Mouse (Mus musculus): ENCODE results near the gene Phf23.

Gene Phf23

DNA sequence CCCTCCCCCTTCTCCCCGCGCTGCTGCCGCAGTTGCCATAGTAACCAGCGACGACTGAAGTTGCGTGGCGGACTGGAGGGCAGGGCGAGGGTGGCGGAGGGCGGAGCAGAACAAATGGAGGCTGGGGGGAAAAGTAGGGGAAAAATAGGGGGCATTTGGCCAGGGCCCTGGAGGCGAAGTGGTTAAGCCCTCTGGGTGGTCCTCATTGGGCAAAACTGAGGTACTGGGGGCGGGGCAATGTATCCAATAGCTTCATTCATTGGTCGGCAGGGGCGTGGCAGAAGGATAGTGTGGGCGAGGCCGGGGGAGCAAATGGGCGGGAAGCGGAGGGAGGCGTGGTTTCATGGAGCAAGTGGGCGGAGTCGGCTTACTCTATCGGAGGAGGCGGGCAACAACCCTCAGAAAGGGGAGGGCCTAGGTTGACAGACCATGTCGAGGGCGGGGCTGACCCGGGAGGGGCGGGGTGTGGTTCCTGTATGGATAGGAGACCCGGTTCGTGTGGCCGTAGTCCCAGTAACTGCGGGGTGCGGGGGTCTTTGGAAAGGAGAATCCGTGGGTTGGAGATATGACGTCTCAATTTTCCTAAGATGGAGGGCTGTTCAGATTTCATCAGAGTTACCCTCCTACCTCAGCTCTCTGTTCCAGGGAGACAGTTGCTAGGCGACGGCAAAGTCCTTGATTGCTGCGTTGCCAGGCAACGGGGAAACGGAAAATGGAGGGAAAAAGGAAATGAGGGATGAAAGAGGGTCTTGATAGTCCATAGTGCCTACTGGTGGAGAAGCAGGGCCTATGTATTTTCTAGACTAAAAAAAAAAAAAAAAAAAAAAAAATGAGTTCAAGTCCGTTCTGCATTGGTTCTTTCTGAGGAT is 25.9 kb downstream of the Phf23 start:
- DNase-seq (ENCODE audit: low spot score in 2 of 2) = peak; percentile 92

GRCm38 (mm10) chr11:70023481-70024150 is 28.0 kb downstream of the Phf23 start:
- no peak for DNase-seq (ENCODE audit: low spot score in 2 of 2)

DNA sequence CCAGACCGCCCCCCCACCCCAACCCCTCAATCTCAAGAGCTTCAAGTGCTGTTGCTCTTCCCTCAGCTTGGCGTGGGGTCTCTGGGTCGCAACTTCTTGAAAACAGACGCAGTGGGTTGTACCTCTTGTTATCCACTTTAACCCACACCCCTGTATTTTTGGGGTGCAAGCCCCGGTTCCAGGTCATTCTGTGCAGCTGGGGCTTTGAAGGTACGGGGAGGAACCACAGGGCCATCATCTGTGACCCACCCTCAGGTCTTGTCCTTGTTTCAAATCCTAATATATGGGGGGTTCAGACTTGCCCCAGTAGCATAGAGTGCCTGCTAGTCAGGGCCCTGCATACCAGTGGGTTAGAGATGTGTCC is 28.6 kb downstream of the Phf23 start:
- no peak for DNase-seq (ENCODE audit: low spot score in 2 of 2)

DNA sequence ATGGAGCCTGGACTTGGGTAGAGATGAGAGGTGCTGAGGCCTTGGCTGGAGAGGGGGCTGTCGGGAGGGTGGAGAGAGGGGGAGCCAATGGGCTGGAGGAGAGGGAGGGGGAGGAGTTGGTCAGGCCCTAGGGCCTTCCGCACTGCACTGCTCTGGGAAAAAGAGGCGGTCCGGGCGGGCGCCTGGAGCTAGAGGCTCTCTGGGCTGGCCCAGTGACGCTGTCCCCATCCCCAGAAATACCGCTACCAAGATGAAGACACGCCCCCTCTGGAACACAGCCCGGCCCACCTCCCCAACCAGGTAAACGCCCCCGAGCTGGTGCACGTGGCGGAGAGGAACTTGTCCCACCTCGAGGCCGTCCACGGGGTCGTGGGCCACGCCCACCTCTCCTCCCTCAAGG is 31.1 kb downstream of the Phf23 start:
- DNase-seq (ENCODE audit: low spot score in 2 of 2) = no peak

DNA sequence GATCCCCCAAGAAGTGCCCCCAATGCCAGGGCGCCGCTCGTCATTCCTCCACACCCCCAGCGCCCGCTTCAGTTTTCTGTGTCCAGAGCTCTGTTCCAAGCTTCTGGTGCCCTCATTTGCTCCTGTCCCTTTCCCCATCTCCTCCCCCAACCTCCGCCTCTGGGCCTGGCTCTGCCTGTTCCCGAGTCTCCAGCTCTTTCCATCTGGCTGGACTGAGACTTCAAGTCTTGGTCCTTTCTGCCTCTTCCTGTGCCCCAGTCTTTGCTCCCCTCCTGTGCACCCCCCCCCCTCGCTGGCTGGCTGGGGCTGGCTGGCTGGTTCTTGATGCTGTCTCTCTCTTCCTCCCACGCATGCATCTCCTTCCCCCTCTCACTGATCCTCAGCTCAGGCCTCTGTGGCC is 31.8 kb downstream of the Phf23 start:
- peak; percentile 22 to 38 for DNase-seq (ENCODE audit: low spot score in 2 of 2)

DNA sequence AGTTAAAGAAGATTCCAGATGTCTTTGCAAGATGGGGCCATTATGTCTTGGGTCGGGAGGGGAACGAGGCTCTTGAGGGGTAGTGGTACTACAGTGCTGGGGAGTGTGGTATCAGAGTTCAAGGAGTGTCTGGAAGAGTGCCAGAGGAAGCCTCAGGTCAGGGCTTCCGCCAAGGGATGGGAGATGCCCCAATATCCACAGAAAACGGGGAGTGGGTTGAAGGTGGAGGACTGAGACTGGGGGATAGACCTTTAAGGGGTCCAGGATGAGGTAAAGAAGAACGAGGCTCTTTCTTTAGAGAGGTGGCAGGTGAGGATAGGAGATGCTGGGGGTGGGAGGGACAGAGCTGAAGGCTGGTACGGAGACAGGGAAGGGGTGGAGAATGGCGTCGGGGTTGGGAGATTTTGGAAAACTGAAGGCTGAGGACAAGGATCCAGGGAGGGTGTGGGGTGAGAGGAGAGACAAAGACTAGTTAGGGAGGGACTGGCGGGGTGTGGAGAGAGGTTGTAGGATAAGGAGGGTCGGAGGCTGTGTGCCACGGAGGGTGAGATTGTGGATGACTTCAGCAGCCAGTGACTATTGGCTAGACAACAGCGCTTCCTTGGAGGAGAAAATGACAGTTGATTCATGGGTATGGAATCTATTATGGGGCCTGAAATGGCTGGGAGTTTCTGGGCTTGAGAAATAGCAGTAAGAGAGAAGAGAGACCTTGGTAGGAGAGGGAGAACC is 33.0 kb downstream of the Phf23 start:
- DNase-seq (ENCODE audit: low spot score in 2 of 2) = no peak

GRCm38 (mm10) chr11:70029130-70029801 is 33.7 kb downstream of the Phf23 start:
- DNase-seq (ENCODE audit: low spot score in 2 of 2) = peak; percentile 52 to 59

DNA sequence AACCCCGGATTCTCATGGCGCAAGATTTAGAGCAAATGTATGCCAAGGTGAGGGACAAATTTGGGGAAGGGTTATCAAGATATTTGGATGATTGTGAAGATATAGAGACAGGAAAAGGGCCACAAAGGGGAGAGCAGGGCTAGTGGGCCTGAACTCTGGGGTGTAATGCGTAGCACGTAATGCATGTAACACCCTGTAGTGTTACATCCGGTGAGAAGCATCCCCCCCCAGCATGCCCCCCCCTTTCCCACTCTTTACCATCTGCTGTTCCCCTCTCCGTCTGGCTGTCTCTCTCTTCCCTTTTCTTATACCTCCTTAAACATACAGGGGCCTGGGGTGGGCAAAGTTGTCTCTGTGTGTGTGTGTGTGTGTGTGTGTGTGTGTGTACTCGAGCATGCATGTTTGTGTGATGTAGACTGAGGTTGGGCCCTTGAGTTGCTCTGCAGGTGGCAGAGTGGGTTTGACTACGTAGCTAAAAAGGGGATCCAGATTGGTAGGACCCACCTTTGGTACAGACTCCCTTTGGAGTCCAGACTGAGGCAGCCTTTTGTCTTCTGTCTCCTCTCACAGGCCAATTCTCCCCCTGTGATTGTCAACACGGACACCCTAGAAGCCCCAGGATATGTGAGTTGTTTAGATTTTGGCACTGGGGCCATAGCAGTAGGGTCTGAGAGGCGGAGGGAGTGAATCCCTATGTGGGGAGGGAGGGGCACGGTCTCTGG is 34.4 kb downstream of the Phf23 start:
- DNase-seq (ENCODE audit: low spot score in 2 of 2) = no peak

DNA sequence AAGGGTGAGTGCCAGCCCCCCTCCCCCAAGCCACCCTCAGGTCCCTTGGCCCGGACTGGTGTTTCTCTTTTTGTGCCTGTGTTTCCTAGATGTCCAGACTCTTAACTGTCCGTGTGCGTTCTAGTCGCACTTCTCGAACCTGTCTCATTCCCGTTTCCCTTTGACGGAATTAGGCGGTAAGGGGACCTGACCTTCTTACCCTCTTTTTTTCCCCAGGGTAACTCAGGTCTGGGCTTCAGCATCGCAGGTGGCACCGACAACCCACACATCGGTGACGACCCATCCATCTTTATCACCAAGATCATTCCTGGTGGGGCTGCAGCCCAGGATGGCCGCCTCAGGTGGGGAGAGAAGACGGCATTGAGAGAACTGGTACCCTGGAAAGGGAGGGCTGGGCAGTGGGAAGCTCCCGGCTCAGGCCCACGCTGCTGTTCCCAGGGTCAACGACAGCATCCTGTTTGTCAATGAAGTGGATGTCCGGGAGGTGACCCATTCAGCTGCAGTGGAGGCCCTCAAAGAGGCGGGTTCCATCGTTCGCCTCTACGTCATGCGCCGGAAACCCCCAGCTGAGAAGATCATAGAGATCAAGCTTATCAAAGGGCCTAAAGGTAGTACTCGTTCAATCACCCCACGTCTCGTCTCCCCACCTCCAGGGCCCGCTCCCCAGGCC is 35.2 kb downstream of the Phf23 start:
- DNase-seq (ENCODE audit: low spot score in 2 of 2) = no peak

DNA sequence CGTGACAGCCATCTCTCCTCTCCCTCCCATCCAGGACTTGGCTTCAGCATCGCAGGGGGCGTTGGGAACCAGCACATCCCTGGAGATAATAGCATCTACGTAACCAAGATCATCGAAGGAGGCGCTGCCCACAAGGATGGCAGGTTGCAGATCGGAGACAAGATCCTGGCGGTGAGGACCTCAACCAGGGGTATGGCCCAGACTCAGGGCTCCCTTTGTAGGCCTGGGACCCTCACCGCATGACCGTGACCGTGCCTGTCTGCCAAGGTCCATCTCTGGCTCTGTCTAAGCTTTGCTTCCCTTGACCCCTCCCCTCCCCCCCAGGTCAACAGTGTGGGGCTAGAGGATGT is 35.7 kb downstream of the Phf23 start:
- DNase-seq (ENCODE audit: low spot score in 2 of 2) = no peak

DNA sequence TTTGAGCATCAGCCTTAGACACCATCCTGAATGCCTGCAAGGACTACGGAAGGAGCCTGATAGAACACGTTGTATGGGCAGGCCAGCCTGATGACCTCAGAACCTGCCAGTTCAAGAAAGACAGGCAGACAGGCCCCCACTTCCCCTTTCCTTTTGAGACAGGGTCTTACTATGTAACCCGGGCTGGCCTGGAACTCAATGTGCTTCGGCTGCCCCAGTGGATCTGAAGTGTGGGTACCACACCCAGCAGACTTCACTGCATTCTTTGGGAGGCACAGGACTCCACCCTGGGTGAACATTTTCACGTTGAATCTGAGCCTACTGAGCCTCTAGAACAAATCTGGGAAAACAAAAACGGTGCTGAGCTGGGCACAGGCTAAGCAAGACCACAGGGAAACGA is 42.6 kb downstream of the Phf23 start:
- DNase-seq (ENCODE audit: low spot score in 2 of 2) = no peak

DNA sequence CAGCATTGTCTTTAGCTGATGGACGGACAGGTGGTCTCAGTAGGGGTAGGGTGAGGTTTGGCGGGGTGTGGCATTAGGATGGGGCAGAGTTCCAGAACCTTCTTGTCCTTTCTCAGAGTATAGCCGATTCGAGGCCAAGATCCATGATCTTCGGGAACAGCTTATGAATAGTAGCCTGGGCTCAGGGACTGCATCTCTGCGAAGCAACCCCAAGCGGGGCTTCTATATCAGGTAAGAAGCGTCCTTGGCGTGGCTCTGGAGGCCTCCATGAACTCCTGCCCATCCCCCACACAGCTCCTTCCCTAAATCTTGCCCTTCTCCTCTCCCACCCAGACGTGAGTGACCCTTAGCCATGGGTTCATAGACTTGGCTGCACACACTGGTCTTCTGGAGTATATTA is 44.1 kb downstream of the Phf23 start:
- no peak for DNase-seq (ENCODE audit: low spot score in 2 of 2)

DNA sequence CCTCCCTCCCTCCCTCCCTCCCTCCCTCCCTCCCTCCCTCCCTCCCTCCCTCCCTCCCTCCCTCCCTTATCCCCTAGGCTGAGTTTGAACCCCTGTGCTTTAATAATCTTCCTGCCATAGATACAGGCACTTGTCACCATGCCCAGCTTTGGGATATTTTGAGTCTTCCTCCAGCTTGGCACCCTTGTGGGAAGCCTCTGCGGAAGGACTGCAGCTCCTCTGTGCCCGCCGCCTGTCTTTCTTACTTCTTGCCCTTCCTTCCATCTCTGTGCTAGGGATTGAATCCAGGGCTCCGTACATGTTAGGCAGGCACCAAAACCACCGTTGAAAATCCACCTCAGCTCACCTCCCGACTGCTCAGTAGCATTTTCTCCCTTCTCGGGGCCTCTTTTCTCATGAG is 44.6 kb downstream of the Phf23 start:
- no peak for DNase-seq (ENCODE audit: low spot score in 2 of 2)

- DNase-seq (ENCODE audit: low spot score in 2 of 2) = no peak
Observed at GRCm38 (mm10) chr11:70042309-70043085, 46.9 kb downstream of the Phf23 start.

GRCm38 (mm10) chr11:70043665-70044064 is 48.1 kb downstream of the Phf23 start:
- DNase-seq (ENCODE audit: low spot score in 2 of 2) = no peak

GRCm38 (mm10) chr11:70045435-70045834 is 49.9 kb downstream of the Phf23 start:
- no peak for DNase-seq (ENCODE audit: low spot score in 2 of 2)

DNA sequence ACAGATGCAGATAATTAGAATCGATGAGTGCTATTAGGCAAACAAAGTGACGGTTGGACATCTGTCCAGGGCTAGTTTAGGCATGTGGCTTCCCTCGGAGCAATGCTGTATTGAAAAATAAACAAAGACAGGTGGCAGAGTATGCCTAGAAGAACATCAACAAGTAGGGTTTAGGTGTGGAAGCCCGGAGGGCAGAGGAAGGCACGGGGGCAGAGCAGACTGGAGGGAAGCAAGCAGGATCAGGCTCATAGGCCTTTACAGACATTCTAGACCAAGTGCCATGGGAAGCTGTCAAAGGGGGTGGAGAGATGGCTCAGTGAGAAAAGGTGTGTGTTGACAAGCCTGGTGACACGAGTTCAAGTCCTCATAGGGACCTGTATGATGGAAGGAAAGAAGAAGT is 53.8 kb downstream of the Phf23 start:
- no peak for DNase-seq (ENCODE audit: low spot score in 2 of 2)

All from thymus, postnatal 10 days (tissue).